Mouse (Mus musculus) midbrain, postnatal 0 days (tissue): Measurements from ENCODE around the gene Yme1l1. TPM values are rescaled to one million over a fixed set of nuclear protein-coding genes. Genes with fewer than 3 reads are reported as not detected.

Experiments used
- ATAC-seq: fragments of 200-750 bp; cut with Nextera tagmentation; 2 replicates; pipeline ENCODE4 v1.8.0; 2017; ENCODE audit warnings: moderate number of reproducible peaks, mild to moderate bottlenecking, moderate TSS enrichment, moderate library complexity; ENCODE audit not compliant: low FRiP score
- DNase-seq: peaks from one replicate; pipeline ENCODE4 v3.0.0-alpha.2; 2015; ENCODE audit warnings: low spot score
- H3K27ac ChIP-seq: fragments of 300-500 bp; sonication (generic); 2 replicates; pipeline ENCODE4 v1.5.1; 2014; ENCODE audit warnings: low read depth, mild to moderate bottlenecking, low read length, mixed read lengths
- H3K27me3 ChIP-seq: fragments of 300-500 bp; sonication (generic); 2 replicates; pipeline ENCODE4 v1.6.1; 2014; ENCODE audit warnings: low read length, control low read depth, mixed read lengths; ENCODE audit not compliant: insufficient read depth
- H3K36me3 ChIP-seq: fragments of 300-500 bp; sonication (generic); 2 replicates; pipeline ENCODE4 v1.6.1; 2014; ENCODE audit warnings: low read length, control low read depth, mixed read lengths; ENCODE audit not compliant: insufficient read depth
- H3K4me1 ChIP-seq: fragments of 300-500 bp; sonication (generic); 2 replicates; pipeline ENCODE4 v1.6.1; 2014; ENCODE audit warnings: mild to moderate bottlenecking, control low read depth, antibody characterized with exemption, low read length, mixed read lengths; ENCODE audit not compliant: insufficient read depth
- H3K4me2 ChIP-seq: fragments of 300-500 bp; sonication (generic); 2 replicates; pipeline ENCODE4 v1.6.1; 2014; ENCODE audit warnings: low read depth, mild to moderate bottlenecking, low read length, mixed read lengths; ENCODE audit not compliant: poor library complexity, severe bottlenecking
- H3K4me3 ChIP-seq: fragments of 300-500 bp; sonication (generic); 2 replicates; pipeline ENCODE4 v1.5.1; 2014; ENCODE audit warnings: low read depth, mild to moderate bottlenecking, low read length, moderate library complexity
- H3K9ac ChIP-seq: fragments of 300-500 bp; sonication (generic); replicated peaks from 2 replicates; pipeline ENCODE4 v1.6.1; 2014; ENCODE audit warnings: mild to moderate bottlenecking, low read length, moderate library complexity, mixed read lengths; ENCODE audit not compliant: poor library complexity, severe bottlenecking
- H3K9me3 ChIP-seq: fragments of 300-500 bp; sonication (generic); 2 replicates; pipeline ENCODE4 v1.6.1; 2016; ENCODE audit warnings: low read length, control low read depth
- CTCF ChIP-seq: IDR thresholded peaks from 2 replicates; pipeline ENCODE4 v1.5.1; 2016; ENCODE audit warnings: antibody characterized with exemption, mild to moderate bottlenecking
- WGBS: fragments of 180-500 bp; shearing (Covaris S2); extraction: QIAGEN DNeasy Blood & Tissue Kit; methylation state at CpG from one replicate; pipeline ENCODE4 v1.1.7; 2014; 5-methylcytosine and 5-hydroxymethylcytosine counted together
- polyA plus RNA-seq: library from polyadenylated mRNA; unstranded; fragments of >200 nt; fragmentation: Nextera tagmentation; extraction: Ambion mirVana; gene quantifications from 2 replicates; pipeline ENCODE4 v1.2.1, GENCODE M21; 2015
- total RNA-seq: library from RNA; depleted of rRNA; stranded (reverse); fragments of >200 nt; gene quantifications from 2 replicates; pipeline ENCODE4 v1.2.3, GENCODE M21; 2014

Yme1l1 gene
- total and polyA plus RNA-seq, 2 experiments from 2014 or later: 52.5 to 66.5 TPM

DNA sequence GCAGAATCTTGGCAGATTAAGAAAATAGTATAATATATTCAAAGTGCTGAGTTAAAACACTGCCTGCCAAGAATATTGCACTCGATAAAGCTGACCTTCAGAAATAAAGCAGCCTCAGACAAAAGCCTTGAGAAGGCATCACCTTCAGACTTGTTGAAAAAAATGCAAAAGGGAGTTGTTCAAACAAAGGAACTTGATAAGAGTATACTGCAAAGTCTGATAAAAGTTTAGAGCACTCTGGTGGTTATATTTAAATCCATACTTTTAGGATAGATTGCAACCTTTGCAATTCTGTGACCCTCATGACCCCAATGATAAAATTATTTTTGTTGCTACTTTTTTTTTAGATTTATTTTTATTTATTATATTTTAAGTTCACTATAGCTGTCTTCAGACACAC lies 44.9 kb downstream of the Yme1l1 start:
- ATAC-seq: no peak
- H3K9ac ChIP-seq: no peak overlapping the region
- no peak overlapping the region for H3K4me3 ChIP-seq
- no peaks in the 10 kb centered on the region for H3K27me3 ChIP-seq
- H3K36me3 ChIP-seq: peaks cover 16% of the 10 kb centered on the region
- H3K9me3 ChIP-seq: no peaks in the 10 kb centered on the region
- no peaks in the 10 kb centered on the region for H3K4me1 ChIP-seq
- WGBS: 97% methylated on average over 1 of the region's 1 CpGs
- no peak for TF ChIP-seq CTCF
- H3K4me2 ChIP-seq: no peak overlapping the region
- no peak overlapping the region for H3K27ac ChIP-seq
- no peak for DNase-seq

DNA sequence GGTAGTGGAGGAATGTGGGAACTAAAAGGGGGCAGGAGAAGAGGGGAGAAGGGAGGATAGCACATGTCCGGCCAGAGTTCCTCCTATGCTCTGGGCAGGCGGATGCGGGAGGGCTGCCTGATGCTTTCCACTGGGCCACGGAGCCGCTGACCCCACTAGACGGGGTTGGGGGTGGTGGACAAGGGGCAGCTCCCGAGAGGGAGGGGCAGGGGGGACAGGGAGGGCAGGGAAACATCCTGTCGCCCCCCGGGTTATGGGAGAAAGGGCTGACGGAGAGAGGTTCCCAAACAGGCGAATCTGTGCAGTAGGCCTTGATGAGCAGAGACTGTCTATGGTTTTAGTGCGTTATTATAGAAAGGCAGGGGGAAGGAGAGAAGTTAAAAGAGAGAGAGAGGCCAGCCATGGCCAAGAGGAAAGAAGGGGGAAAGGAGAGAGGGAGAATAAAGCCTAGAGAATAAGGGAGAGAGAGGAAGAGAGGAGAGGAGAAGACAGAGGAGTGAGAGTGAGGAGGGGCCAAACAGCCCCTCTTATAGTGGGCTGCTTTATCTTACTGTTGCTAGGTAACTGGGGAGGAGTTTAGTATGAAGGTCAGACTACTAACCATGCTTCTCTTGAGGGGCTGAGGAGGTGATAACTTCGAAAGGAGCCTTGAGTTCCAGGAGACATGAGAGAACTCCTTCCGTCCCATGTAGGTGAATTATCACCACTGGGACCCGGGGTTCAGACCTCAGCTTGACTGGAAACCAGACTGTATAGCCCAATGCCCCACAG lies 46.9 kb downstream of the Yme1l1 start:
- H3K9me3 ChIP-seq: no peaks in the 10 kb centered on the region
- no peak for ATAC-seq
- H3K36me3 ChIP-seq: peaks cover 12% of the 10 kb centered on the region
- WGBS: 62% methylated on average over 15 of the region's 15 CpGs
- no peak overlapping the region for H3K4me2 ChIP-seq
- H3K4me3 ChIP-seq: no peak overlapping the region
- no peak for DNase-seq
- no peaks in the 10 kb centered on the region for H3K4me1 ChIP-seq
- H3K27ac ChIP-seq: no peak overlapping the region
- H3K9ac ChIP-seq: no peak overlapping the region
- TF ChIP-seq CTCF: no peak
- no peaks in the 10 kb centered on the region for H3K27me3 ChIP-seq

DNA sequence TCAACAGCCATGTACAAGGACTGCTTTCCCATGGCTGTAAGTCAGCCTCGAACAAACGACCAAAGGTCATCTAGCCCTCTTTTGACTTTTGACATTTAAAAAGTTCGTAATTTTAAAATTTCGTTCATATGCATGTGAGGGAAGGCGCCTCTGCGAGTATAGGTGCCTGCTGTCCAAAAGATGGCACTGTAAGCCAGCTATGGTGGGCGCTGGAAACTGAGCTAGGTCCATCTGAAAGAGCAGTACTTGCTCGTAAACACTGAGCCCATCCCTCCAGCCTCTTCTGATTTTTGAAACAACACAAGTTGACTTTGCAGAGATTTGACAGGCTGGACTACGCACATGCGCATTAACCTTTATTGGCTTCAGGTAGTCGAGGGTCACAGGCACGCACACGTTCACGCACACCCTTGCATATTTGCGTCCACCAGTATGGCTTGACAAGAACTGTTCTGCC lies 50.9 kb downstream of the Yme1l1 start, which contains the start of gene 4931423N10Rik:
4931423N10Rik (plus strand) TSS at position 407 of the 457 bp plus-strand sequence.
- Histone ChIP-seq H3K4me3 (no peak within 1 kb of the TSS), H3K9ac (no peak within 1 kb of the TSS), H3K9me3 (no peaks in the 10 kb centered on the region), H3K27ac (no peak within 1 kb of the TSS), H3K27me3 (no peaks in the 10 kb centered on the region), H3K36me3 (no peaks in the 10 kb centered on the region), H3K4me2 (no peak within 1 kb of the TSS), H3K4me1 (no peaks in the 10 kb centered on the region)
- ATAC-seq (no peak), DNase-seq (peak; percentile 8)
- TF ChIP-seq CTCF: peak; percentile 46
- 79% methylated on average over 15 of the region's 15 CpGs for WGBS

DNA sequence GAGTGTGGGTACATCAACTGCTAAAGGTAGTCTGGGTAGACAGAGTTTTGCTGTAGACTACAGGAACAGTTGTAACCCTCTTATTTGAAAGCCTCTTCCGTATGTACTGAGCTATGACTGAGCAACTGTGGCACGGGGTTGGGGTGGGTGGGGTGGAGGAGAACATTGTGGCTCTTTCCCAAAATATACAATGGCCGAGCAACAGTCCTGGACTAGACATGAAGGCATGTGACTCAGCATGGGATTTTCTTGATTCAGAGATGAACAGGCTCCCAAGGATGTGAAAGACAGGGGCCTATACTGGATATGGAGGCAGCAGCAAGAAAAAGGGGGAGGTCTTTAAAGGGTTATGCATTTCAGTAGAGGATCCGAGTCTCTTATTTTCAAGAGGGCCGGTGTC lies 57.5 kb downstream of the Yme1l1 start:
- no peak overlapping the region for H3K4me2 ChIP-seq
- TF ChIP-seq CTCF: no peak
- no peak overlapping the region for H3K4me3 ChIP-seq
- no peak overlapping the region for H3K27ac ChIP-seq
- no peaks in the 10 kb centered on the region for H3K4me1 ChIP-seq
- no peaks in the 10 kb centered on the region for H3K36me3 ChIP-seq
- H3K9ac ChIP-seq: no peak overlapping the region
- no peak for ATAC-seq
- no peaks in the 10 kb centered on the region for H3K27me3 ChIP-seq
- H3K9me3 ChIP-seq: no peaks in the 10 kb centered on the region
- 81% methylated on average over 5 of the region's 5 CpGs for WGBS
- DNase-seq: no peak

DNA sequence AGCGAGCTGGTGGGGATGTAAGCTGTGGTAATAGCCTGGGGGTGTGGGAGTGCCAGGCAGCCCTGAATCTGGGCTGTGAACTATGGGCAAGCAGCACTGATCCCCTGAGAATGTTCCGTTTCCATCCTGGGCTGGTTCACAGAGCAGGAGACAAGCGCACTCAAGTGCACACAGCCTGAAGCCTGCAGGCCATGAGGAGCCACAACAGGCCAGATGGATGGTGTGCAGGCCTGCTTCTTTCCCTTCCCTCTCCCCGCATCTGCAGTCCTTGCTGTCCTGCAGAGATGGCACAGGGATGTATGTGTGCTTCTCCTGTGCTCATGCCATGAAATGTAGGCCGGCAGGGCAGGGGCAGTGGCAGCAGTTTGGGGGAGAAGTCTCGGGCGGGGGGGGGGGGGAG lies 69.0 kb downstream of the Yme1l1 start:
- ATAC-seq (peak; percentile 38; the same call in 1 of the 2 replicates), DNase-seq (no peak)
- Histone ChIP-seq H3K4me2 (no peak overlapping the region), H3K27me3 (no peaks in the 10 kb centered on the region), H3K4me1 (no peaks in the 10 kb centered on the region), H3K9me3 (no peaks in the 10 kb centered on the region), H3K36me3 (no peaks in the 10 kb centered on the region), H3K4me3 (no peak overlapping the region), H3K27ac (no peak overlapping the region), H3K9ac (no peak overlapping the region)
- no peak for TF ChIP-seq CTCF
- 65% methylated on average over 6 of the region's 7 CpGs for WGBS

DNA sequence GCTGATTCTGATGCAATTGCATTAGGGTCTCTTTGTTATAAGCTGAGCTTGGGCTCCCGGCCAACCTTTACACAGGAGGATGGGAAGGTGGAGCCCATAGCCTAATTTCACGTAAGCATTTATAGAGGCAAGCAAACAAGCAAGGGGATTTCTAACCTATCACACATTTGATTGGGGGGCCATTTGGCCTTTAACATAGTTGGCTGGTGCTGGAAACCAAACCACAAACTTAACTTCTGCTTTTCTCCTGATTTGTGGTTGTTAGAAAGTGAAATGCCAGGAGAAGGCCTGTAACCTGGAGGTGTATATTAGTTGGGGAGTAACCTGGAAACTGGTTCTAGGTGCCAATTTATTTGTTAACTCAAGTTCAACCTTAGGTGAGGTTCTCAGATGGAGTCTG lies 72.3 kb downstream of the Yme1l1 start:
- H3K4me1 ChIP-seq: no peaks in the 10 kb centered on the region
- H3K9ac ChIP-seq: no peak overlapping the region
- 67% methylated on average over 2 of the region's 2 CpGs for WGBS
- H3K9me3 ChIP-seq: no peaks in the 10 kb centered on the region
- no peaks in the 10 kb centered on the region for H3K27me3 ChIP-seq
- no peak overlapping the region for H3K4me3 ChIP-seq
- no peak for ATAC-seq
- TF ChIP-seq CTCF: no peak
- no peak for DNase-seq
- H3K4me2 ChIP-seq: no peak overlapping the region
- no peak overlapping the region for H3K27ac ChIP-seq
- H3K36me3 ChIP-seq: no peaks in the 10 kb centered on the region
